Mouse (Mus musculus): ENCODE measurements around the gene Pttg1ip.

Pttg1ip gene

DNA sequence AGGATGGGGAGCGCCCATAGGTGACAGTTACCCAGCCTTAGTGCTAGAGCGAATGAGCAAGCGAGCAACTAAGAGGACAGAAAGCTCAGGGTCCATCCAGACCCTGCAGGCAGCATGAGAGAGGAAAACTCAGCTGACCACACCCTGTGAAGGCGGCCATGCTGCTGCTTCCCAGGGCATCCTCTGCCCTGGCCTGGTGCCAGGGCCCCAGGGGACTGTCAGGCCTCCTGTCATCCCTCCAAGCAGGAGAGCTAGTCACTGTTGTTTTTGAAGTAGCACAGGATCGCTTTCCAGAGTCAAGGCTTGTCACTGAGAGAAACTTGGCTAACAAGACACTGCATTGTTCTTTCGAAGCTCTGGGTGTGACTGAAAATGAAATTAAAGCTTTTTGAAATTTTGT lies 57.4 kb downstream of the Pttg1ip start:
- no peak for DNase-seq (ENCODE audit: low spot score in 2 of 2)

DNA sequence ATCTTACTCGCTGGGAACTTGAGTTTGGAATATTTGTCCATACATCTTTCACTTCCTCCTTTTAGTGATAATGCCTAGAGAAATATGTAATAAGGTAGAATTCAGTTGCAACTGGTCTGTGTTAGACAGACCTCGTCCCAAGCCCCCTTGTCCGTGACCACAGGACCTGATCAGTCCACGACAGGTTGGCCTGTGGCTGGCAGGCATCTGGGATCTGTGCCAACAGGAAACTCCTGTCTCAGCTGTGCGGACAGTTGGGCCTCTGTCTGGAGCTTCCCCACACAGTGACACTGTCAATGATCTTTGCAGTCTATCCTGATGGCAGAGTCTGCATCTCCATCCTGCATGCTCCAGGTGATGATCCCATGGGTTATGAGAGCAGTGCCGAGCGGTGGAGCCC lies 61.6 kb downstream of the Pttg1ip start:
- DNase-seq (ENCODE audit: low spot score in 2 of 2): no peak

DNA sequence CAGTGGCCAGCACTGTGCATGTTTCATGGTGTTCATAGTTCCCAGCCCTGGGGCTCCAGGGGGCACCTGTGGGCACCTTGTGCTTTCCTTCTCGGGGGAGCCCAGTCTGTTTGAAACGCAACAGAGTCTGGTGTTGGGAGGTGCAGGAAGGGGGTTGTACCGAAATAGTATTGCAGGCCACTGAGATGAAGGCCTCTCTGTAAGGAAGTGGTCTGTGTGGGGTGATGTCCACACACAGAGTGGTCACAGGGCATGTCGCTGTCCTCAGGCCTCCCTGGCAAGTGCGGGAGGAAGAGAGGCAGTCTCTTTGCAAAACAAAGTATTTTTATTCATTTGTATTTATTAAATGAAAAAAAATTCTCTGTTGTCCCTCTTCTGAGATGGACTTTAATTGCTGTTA lies 64.1 kb downstream of the Pttg1ip start:
- no peak for DNase-seq (ENCODE audit: low spot score in 2 of 2)

DNA sequence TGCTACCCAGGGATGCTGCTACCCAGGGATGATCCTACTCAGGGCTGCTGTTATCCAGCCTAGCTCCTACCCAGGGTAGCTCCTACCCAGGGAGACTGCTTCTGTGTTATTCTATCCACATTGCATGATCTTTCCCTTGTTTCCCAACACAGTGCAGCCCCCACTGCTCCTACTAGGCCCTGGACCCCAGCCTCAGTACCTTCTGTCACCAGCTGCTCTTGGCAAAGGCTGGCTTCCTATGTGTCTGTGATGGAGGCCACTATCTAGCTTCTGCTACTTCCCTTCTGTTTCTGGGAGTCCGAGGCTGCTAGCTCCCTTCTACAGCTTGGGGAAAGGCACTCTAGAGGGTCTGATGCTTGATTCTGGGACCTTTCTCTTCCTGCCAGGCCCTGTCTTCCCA lies 65.9 kb downstream of the Pttg1ip start:
- DNase-seq (ENCODE audit: low spot score in 2 of 2): no peak

DNA sequence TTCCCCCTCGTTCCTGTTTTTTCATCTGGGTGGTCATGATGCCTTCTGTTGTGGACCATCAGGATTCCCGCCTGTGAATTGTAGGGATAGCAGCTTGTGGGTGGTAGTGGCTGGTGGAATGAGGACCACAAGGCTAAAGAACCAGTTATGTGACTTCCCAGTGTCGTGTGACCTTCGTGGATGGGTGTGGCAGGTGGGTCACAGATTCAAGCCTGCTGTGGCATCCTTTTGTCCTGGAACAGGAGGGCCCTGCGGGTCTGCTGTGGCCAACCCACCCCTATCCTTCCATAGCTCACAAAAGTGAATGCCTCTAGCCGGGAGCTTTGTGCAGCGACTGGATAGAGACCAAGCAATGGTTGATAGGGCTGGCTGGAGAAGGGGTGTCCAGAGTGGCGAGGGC lies 66.4 kb downstream of the Pttg1ip start:
- no peak for DNase-seq (ENCODE audit: low spot score in 2 of 2)

Measured in cerebellum, postnatal 4 days (tissue).